Mouse (Mus musculus): ENCODE data around the gene Il19. TPM values are rescaled to one million over a fixed set of nuclear protein-coding genes. Genes with fewer than 3 reads are reported as not detected.

Gene Il19
- polyA plus RNA-seq, 1 experiment from 2014 or later: 0.46 TPM

GRCm38 (mm10) chr1:130918323-130918980, 21.5 kb downstream of the Il19 start:
- no peak for ATAC-seq (ENCODE audit: insufficient number of reproducible peaks, insufficient read depth, low FRiP score, low TSS enrichment)
- no peak overlapping the region for H3K4me3 ChIP-seq
- no peaks in the 10 kb centered on the region for H3K4me1 ChIP-seq
- no peaks in the 10 kb centered on the region for H3K27me3 ChIP-seq
- no peaks in the 10 kb centered on the region for H3K9me3 ChIP-seq
- no peak overlapping the region for H3K4me2 ChIP-seq (replicated peaks)
- H3K27ac ChIP-seq: no peak overlapping the region
- H3K9ac ChIP-seq: no peak overlapping the region
- 0% methylated on average over 1 of the region's 1 CpGs for WGBS
- H3K36me3 ChIP-seq: no peaks in the 10 kb centered on the region

GRCm38 (mm10) chr1:130911401-130912010, 28.4 kb downstream of the Il19 start, which contains the start of gene Il20:
TSS of gene Il20 (minus strand) at chr1:130911451.
- no peaks in the 10 kb centered on the region for H3K9me3 ChIP-seq
- H3K27me3 ChIP-seq: no peaks in the 10 kb centered on the region
- H3K36me3 ChIP-seq: no peaks in the 10 kb centered on the region
- no peaks in the 10 kb centered on the region for H3K4me1 ChIP-seq
- H3K4me3 ChIP-seq: no peak within 1 kb of the TSS
- no peak within 1 kb of the TSS for H3K9ac ChIP-seq
- no peak within 1 kb of the TSS for H3K27ac ChIP-seq
- no peak for ATAC-seq (ENCODE audit: insufficient number of reproducible peaks, insufficient read depth, low FRiP score, low TSS enrichment)
- no peak within 1 kb of the TSS for H3K4me2 ChIP-seq (replicated peaks)
- 82% methylated on average over 12 of the region's 12 CpGs for WGBS

- 78% methylated on average over 7 of the region's 7 CpGs for WGBS
- Histone ChIP-seq H3K9me3 (no peaks in the 10 kb centered on the region), H3K4me2 (replicated peaks) (no peak overlapping the region), H3K27me3 (no peaks in the 10 kb centered on the region), H3K27ac (no peak overlapping the region), H3K4me3 (no peak overlapping the region), H3K4me1 (no peaks in the 10 kb centered on the region), H3K36me3 (no peaks in the 10 kb centered on the region), H3K9ac (no peak overlapping the region)
- no peak for ATAC-seq (ENCODE audit: insufficient number of reproducible peaks, insufficient read depth, low FRiP score, low TSS enrichment)
Measured at GRCm38 (mm10) chr1:130902505-130902904, 37.4 kb downstream of the Il19 start.

GRCm38 (mm10) chr1:130894468-130894867, 45.4 kb downstream of the Il19 start:
- 63% methylated on average over 6 of the region's 6 CpGs for WGBS

GRCm38 (mm10) chr1:130893329-130894040, 46.4 kb downstream of the Il19 start:
- Histone ChIP-seq H3K4me2 (replicated peaks) (no peak overlapping the region), H3K27ac (no peak overlapping the region), H3K9me3 (no peaks in the 10 kb centered on the region), H3K27me3 (no peaks in the 10 kb centered on the region), H3K36me3 (no peaks in the 10 kb centered on the region), H3K4me3 (no peak overlapping the region), H3K9ac (no peak overlapping the region), H3K4me1 (no peaks in the 10 kb centered on the region)
- ATAC-seq (ENCODE audit: insufficient number of reproducible peaks, insufficient read depth, low FRiP score, low TSS enrichment): no peak
- WGBS: 67% methylated on average over 9 of the region's 9 CpGs

More at GRCm38 (mm10) chr1:130894468-130894867, 45.4 kb downstream of the Il19 start:
- no peaks in the 10 kb centered on the region for H3K4me1 ChIP-seq
- no peaks in the 10 kb centered on the region for H3K9me3 ChIP-seq
- no peak overlapping the region for H3K4me3 ChIP-seq
- no peak overlapping the region for H3K9ac ChIP-seq
- H3K4me2 ChIP-seq (replicated peaks): no peak overlapping the region
- H3K36me3 ChIP-seq: no peaks in the 10 kb centered on the region
- no peaks in the 10 kb centered on the region for H3K27me3 ChIP-seq
- H3K27ac ChIP-seq: no peak overlapping the region
- ATAC-seq (ENCODE audit: insufficient number of reproducible peaks, insufficient read depth, low FRiP score, low TSS enrichment): no peak

GRCm38 (mm10) chr1:130892446-130892845, 47.5 kb downstream of the Il19 start:
- Histone ChIP-seq H3K36me3 (no peaks in the 10 kb centered on the region), H3K9me3 (no peaks in the 10 kb centered on the region), H3K27ac (no peak overlapping the region), H3K4me1 (no peaks in the 10 kb centered on the region), H3K27me3 (no peaks in the 10 kb centered on the region), H3K9ac (no peak overlapping the region), H3K4me3 (no peak overlapping the region), H3K4me2 (replicated peaks) (no peak overlapping the region)
- WGBS: 65% methylated on average over 1 of the region's 1 CpGs
- ATAC-seq (ENCODE audit: insufficient number of reproducible peaks, insufficient read depth, low FRiP score, low TSS enrichment): no peak

- Histone ChIP-seq H3K9me3 (no peaks in the 10 kb centered on the region), H3K4me3 (no peak within 1 kb of the TSS), H3K36me3 (no peaks in the 10 kb centered on the region), H3K27me3 (no peaks in the 10 kb centered on the region), H3K27ac (no peak within 1 kb of the TSS), H3K4me2 (replicated peaks) (no peak within 1 kb of the TSS), H3K9ac (no peak within 1 kb of the TSS), H3K4me1 (no peaks in the 10 kb centered on the region)
- ATAC-seq (ENCODE audit: insufficient number of reproducible peaks, insufficient read depth, low FRiP score, low TSS enrichment): no peak
Measured at GRCm38 (mm10) chr1:130887354-130887753, 52.6 kb downstream of the Il19 start, which contains the start of gene Il24. TSS of gene Il24 (minus strand) at chr1:130887454.

- Histone ChIP-seq H3K4me2 (replicated peaks) (no peak overlapping the region), H3K27ac (no peak overlapping the region), H3K36me3 (no peaks in the 10 kb centered on the region), H3K4me1 (no peaks in the 10 kb centered on the region), H3K27me3 (peaks cover 22% of the 10 kb centered on the region), H3K9me3 (no peaks in the 10 kb centered on the region), H3K4me3 (no peak overlapping the region), H3K9ac (no peak overlapping the region)
- WGBS: 85% methylated on average over 4 of the region's 4 CpGs
- ATAC-seq (ENCODE audit: insufficient number of reproducible peaks, insufficient read depth, low FRiP score, low TSS enrichment): no peak
Measured at GRCm38 (mm10) chr1:130883146-130883545, 56.8 kb downstream of the Il19 start.

Other genes starting within 250 kb of the Il19 start
- not detected in 2 replicates for gene Gm29427, start 224.3 kb downstream of the Il19 start, polyA plus RNA-seq (2016; fragmentation: Nextera tagmentation; extraction: Ambion mirVana)
- gene Yod1, start 222.8 kb downstream of the Il19 start, polyA plus RNA-seq (2016; fragmentation: Nextera tagmentation; extraction: Ambion mirVana): 11.9 and 13.4 TPM in 2 replicates
- gene Pfkfb2, start 210.9 kb downstream of the Il19 start, polyA plus RNA-seq (2016; fragmentation: Nextera tagmentation; extraction: Ambion mirVana): 10.0 and 11.2 TPM in 2 replicates
- gene AA986860, start 208.1 kb downstream of the Il19 start, polyA plus RNA-seq (2016; fragmentation: Nextera tagmentation; extraction: Ambion mirVana): 0.83 and 1.00 TPM in 2 replicates
- not detected in 2 replicates for gene Fcamr, start 139.2 kb downstream of the Il19 start, polyA plus RNA-seq (2016; fragmentation: Nextera tagmentation; extraction: Ambion mirVana)
- gene Pigr, start 113.4 kb downstream of the Il19 start, polyA plus RNA-seq (2016; fragmentation: Nextera tagmentation; extraction: Ambion mirVana): not detected in 2 replicates
- not detected in 2 replicates for gene Fcmr, start 74.4 kb downstream of the Il19 start, polyA plus RNA-seq (2016; fragmentation: Nextera tagmentation; extraction: Ambion mirVana)
- gene Il24, start 52.7 kb downstream of the Il19 start, polyA plus RNA-seq (2016; fragmentation: Nextera tagmentation; extraction: Ambion mirVana): not detected in 2 replicates
- gene Il20, start 28.7 kb downstream of the Il19 start, polyA plus RNA-seq (2016; fragmentation: Nextera tagmentation; extraction: Ambion mirVana): not detected in 2 replicates
- gene Il10, start 79.7 kb upstream of the Il19 start, polyA plus RNA-seq (2016; fragmentation: Nextera tagmentation; extraction: Ambion mirVana): not detected in 2 replicates
- 62.3 and 63.1 TPM in 2 replicates for gene Mapkapk2, start 157.7 kb upstream of the Il19 start, polyA plus RNA-seq (2016; fragmentation: Nextera tagmentation; extraction: Ambion mirVana)
- 6.5 and 8.7 TPM in 2 replicates for gene Dyrk3, start 198.2 kb upstream of the Il19 start, polyA plus RNA-seq (2016; fragmentation: Nextera tagmentation; extraction: Ambion mirVana)
- gene Eif2d, start 213.1 kb upstream of the Il19 start, polyA plus RNA-seq (2016; fragmentation: Nextera tagmentation; extraction: Ambion mirVana): 66.6 and 67.7 TPM in 2 replicates

Data from embryonic facial prominence, embryonic 12.5 days (tissue).